Mouse (Mus musculus) E14TG2a.4 (cell line): ENCODE measurements around the gene Cox15.

Experiments
- H3K27me3 ChIP-seq: 2 replicates; pipeline ENCODE4 v1.6.1; 2014; ENCODE audit warnings: low read length, control low read depth; ENCODE audit not compliant: insufficient read depth
- H3K36me3 ChIP-seq: 2 replicates; pipeline ENCODE4 v1.6.1; 2014; ENCODE audit warnings: low read length, control low read depth; ENCODE audit not compliant: insufficient read depth
- H3K4me1 ChIP-seq: replicated peaks from 2 replicates; pipeline ENCODE4 v1.6.1; 2014; ENCODE audit warnings: low read depth, low read length, control low read depth
- H3K4me3 ChIP-seq: replicated peaks from 2 replicates; pipeline ENCODE4 v1.5.1; 2014; ENCODE audit warnings: mild to moderate bottlenecking, low read length
- H3K9me3 ChIP-seq: 2 replicates; pipeline ENCODE4 v1.6.1; 2014; ENCODE audit warnings: low read length, control low read depth
- CTCF ChIP-seq: conservative IDR thresholded peaks from 2 replicates; pipeline ENCODE4 v1.5.1; 2014; ENCODE audit warnings: low read length
- NANOG ChIP-seq: IDR thresholded peaks from 2 replicates; pipeline ENCODE4 v1.6.1; 2014; ENCODE audit warnings: borderline replicate concordance, low read length, mixed read lengths
- POU5F1 ChIP-seq: IDR thresholded peaks from 2 replicates; pipeline ENCODE4 v1.6.1; 2014; ENCODE audit warnings: low read length, borderline replicate concordance

Gene Cox15

GRCm38 (mm10) chr19:43784761-43785160 lies 32.0 kb upstream of the Cox15 start:
- no peak for TF ChIP-seq CTCF
- no peak for TF ChIP-seq POU5F1
- no peak for TF ChIP-seq NANOG
- Histone ChIP-seq H3K4me1 (no peaks in the 10 kb centered on the region), H3K27me3 (no peaks in the 10 kb centered on the region), H3K9me3 (no peaks in the 10 kb centered on the region), H3K36me3 (no peaks in the 10 kb centered on the region), H3K4me3 (no peak overlapping the region)

- Histone ChIP-seq H3K4me1 (no peaks in the 10 kb centered on the region), H3K36me3 (no peaks in the 10 kb centered on the region), H3K4me3 (no peak within 1 kb of the TSS), H3K9me3 (no peaks in the 10 kb centered on the region), H3K27me3 (no peaks in the 10 kb centered on the region)
- TF ChIP-seq POU5F1 (no peak), NANOG (no peak), CTCF (no peak)
Observed at GRCm38 (mm10) chr19:43781980-43782379, 29.2 kb upstream of the Cox15 start, which contains the start of gene Abcc2. Gene Abcc2 (plus strand): TSS chr19:43782192.

- no peaks in the 10 kb centered on the region for H3K9me3 ChIP-seq
- no peaks in the 10 kb centered on the region for H3K27me3 ChIP-seq
- no peak for TF ChIP-seq NANOG
- no peak for TF ChIP-seq POU5F1
- TF ChIP-seq CTCF, result no peak
- H3K36me3 ChIP-seq, result no peaks in the 10 kb centered on the region
- no peak overlapping the region for H3K4me3 ChIP-seq
- H3K4me1 ChIP-seq, result no peaks in the 10 kb centered on the region
Observed at GRCm38 (mm10) chr19:43780391-43780790, 27.6 kb upstream of the Cox15 start.

DNA sequence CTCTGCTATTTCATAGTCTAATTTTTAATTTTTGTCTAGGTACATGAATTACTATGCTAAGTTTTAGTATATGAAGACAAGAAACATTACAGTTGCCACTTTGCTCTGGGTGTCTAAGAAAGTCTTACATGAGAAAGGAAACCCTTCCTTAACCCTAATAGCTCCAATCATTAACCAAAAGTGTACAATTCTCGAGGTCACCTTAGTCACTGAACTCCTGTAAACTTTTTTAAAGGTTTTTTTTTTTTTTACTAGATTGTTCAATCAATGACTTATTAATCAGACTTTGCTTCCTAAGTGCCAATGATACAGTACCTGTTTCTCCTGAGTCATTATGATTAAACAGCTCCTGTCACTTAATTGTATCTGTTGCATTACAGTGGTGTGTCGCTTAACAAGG lies 24.5 kb upstream of the Cox15 start:
- H3K36me3 ChIP-seq, result no peaks in the 10 kb centered on the region
- H3K9me3 ChIP-seq, result no peaks in the 10 kb centered on the region
- H3K4me1 ChIP-seq, result no peaks in the 10 kb centered on the region
- no peak overlapping the region for H3K4me3 ChIP-seq
- no peaks in the 10 kb centered on the region for H3K27me3 ChIP-seq
- TF ChIP-seq CTCF, result no peak
- no peak for TF ChIP-seq POU5F1
- TF ChIP-seq NANOG, result no peak

- Histone ChIP-seq H3K9me3 (no peaks in the 10 kb centered on the region), H3K36me3 (no peaks in the 10 kb centered on the region), H3K27me3 (no peaks in the 10 kb centered on the region), H3K4me3 (no peak overlapping the region), H3K4me1 (no peaks in the 10 kb centered on the region)
- TF ChIP-seq NANOG (no peak), POU5F1 (no peak), CTCF (no peak)
Observed at GRCm38 (mm10) chr19:43776561-43776960, 23.8 kb upstream of the Cox15 start.

- Histone ChIP-seq H3K27me3 (no peaks in the 10 kb centered on the region), H3K4me1 (no peaks in the 10 kb centered on the region), H3K36me3 (no peaks in the 10 kb centered on the region), H3K9me3 (no peaks in the 10 kb centered on the region), H3K4me3 (no peak overlapping the region)
- TF ChIP-seq NANOG (no peak), CTCF (no peak), POU5F1 (no peak)
Observed at GRCm38 (mm10) chr19:43775433-43775832, 22.6 kb upstream of the Cox15 start.

DNA sequence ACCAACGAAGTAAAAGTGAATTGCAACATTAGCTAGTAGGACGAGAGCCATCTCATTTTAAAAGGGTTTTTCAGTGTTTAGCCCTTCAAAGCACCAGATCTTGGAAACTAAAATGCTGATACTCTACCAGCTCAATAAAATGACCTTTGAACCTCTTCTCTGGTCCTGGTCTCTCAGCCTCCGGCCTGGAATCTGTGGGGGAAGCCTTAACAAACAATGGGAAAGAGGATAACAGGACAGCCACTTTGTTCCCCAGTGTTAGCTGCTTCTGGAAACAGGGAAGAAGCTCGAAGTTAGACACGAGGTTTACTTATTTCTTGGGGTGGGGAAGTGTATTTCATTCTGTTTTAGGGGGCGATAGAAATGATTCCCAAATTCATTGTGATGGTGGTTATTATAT lies 19.5 kb upstream of the Cox15 start:
- no peak for TF ChIP-seq CTCF
- no peak for TF ChIP-seq NANOG
- TF ChIP-seq POU5F1, result no peak

DNA sequence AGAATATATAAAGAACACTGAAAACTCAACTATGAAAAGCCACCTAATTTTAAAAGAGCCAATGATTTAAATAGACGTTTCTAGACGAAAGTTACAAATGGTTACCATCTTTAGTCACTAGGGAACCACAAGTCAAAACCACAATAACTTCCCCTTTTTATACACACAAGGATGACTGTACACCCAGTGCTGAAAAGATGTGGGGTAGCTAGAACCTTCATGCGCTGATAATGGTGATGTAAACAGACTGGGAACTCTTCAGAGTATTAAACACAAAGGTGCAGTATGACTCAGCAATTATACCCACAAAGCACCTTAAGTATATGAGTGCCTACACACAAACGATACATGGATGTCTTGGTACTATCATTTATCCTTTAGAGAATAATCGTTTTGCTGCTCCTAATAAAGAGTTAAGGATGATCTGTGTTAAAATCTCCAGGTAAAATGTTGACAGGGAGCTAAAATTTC lies 18.7 kb upstream of the Cox15 start:
- Histone ChIP-seq H3K4me3 (no peak overlapping the region), H3K9me3 (no peaks in the 10 kb centered on the region), H3K27me3 (no peaks in the 10 kb centered on the region), H3K36me3 (no peaks in the 10 kb centered on the region), H3K4me1 (no peaks in the 10 kb centered on the region)
- no peak for TF ChIP-seq NANOG
- TF ChIP-seq CTCF, result no peak
- no peak for TF ChIP-seq POU5F1

More for the DNA sequence above, 19.5 kb upstream of the Cox15 start:
- H3K4me3 ChIP-seq, result no peak overlapping the region
- no peaks in the 10 kb centered on the region for H3K36me3 ChIP-seq
- H3K9me3 ChIP-seq, result no peaks in the 10 kb centered on the region
- no peaks in the 10 kb centered on the region for H3K4me1 ChIP-seq
- H3K27me3 ChIP-seq, result no peaks in the 10 kb centered on the region

DNA sequence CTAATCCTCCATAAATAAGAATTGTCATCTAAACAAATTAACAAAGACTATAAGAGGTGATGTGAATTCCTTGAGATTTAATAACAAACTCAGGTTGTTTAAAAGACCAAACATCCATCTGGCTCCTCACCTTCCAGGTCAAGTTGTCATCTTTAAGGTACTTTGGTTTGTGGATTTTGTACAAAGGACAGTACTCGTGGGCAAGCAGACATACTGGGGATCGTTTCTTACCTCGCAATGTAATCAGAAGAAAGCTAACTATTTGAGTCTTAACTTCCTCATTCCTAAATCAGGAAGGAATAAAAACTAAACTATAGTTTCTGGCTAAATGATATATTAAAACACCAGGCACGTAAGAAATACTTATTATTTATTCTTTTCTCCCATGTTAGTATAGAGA lies 17.8 kb upstream of the Cox15 start:
- Histone ChIP-seq H3K36me3 (no peaks in the 10 kb centered on the region), H3K4me3 (no peak overlapping the region), H3K27me3 (no peaks in the 10 kb centered on the region), H3K4me1 (no peaks in the 10 kb centered on the region), H3K9me3 (no peaks in the 10 kb centered on the region)
- TF ChIP-seq POU5F1 (no peak), CTCF (no peak), NANOG (no peak)

- Histone ChIP-seq H3K27me3 (no peaks in the 10 kb centered on the region), H3K4me3 (no peak overlapping the region), H3K4me1 (no peaks in the 10 kb centered on the region), H3K36me3 (no peaks in the 10 kb centered on the region), H3K9me3 (no peaks in the 10 kb centered on the region)
- TF ChIP-seq NANOG (no peak), CTCF (no peak)
Observed at GRCm38 (mm10) chr19:43769366-43769960, 16.7 kb upstream of the Cox15 start.
